ENCODE assay signal across 8 mouse cellular contexts in the genomic region with DNA sequence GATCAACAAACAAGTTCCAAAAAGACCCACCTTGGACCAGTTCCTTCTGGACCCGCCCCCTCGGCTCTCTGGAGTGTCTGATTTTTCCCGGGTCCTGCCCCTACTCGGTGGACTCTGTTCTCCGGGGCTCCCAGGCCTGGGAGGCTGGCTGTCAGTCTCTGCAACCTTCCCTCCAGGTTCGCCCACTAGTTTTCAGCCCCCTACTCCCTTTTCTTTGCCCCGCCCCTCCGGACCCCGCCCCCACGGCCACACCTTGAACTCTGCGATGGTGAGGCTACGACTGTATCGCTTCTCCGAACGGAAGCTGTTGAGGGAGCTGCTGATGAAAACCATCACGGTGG. TPM values are rescaled to one million over a fixed set of nuclear protein-coding genes. Genes with fewer than 3 reads are reported as not detected.
A peak's percentile ranks its signal among the peaks of the same experiment; 100 is the strongest.
DNase-seq lines count a peak whose midpoint lies in the region; ATAC-seq lines count a peak whose summit lies in the region.

No protein-coding gene starts in this region.

- DNase-seq in heart, postnatal 10 days = no peak
- peak; percentile 28 for DNase-seq in NIH3T3 (ENCODE audit: low read depth)
- DNase-seq in left cerebral cortex, adult 8-10 months (ENCODE audit: low spot score in 2 of 2) = no peak
- DNase-seq in frontal cortex, postnatal 25 days (ENCODE audit: low spot score in 2 of 2) = no peak

- peaks cover 13% of the 10 kb centered on the region for H3K36me3 ChIP-seq in heart, embryonic 16.5 days (ENCODE audit: control insufficient read depth, insufficient read depth)
- peaks cover 37% of the 10 kb centered on the region for H3K36me3 ChIP-seq in hindbrain, embryonic 12.5 days
- peaks cover 59% of the 10 kb centered on the region for H3K36me3 ChIP-seq in midbrain, embryonic 13.5 days

- H3K4me1 ChIP-seq in heart, embryonic 16.5 days (ENCODE audit: control insufficient read depth, insufficient read depth, low read length) = peaks cover 10% of the 10 kb centered on the region
- peaks cover 19% of the 10 kb centered on the region for H3K4me1 ChIP-seq in hindbrain, embryonic 12.5 days
- H3K4me1 ChIP-seq in midbrain, embryonic 13.5 days (replicated peaks) = peaks cover 27% of the 10 kb centered on the region

- under 1% methylated on average over 16 of the region's 16 CpGs for WGBS in heart, embryonic 16.5 days
- 0% methylated on average over 16 of the region's 16 CpGs for whole genome bisulfite sequencing in hindbrain, embryonic 12.5 days
- 0% methylated on average over 16 of the region's 16 CpGs for WGBS in midbrain, embryonic 13.5 days

- no peak for ATAC-seq in heart, embryonic 16.5 days (replicated peaks; ENCODE audit: extremely low read depth, insufficient read depth, low FRiP score)
- ATAC-seq in hindbrain, embryonic 12.5 days (ENCODE audit: low FRiP score) = no peak
- peak; percentile 49 for ATAC-seq in midbrain, embryonic 13.5 days
- ATAC-seq in frontal cortex, adult (ENCODE audit: low TSS enrichment) = no peak

- intact Hi-C loops in heart, postnatal 10 days (cut with DNase I) = no loop called here

- peak overlapping the region; percentile 63 for H3K9ac ChIP-seq in heart, embryonic 16.5 days (ENCODE audit: low read length)
- peak overlapping the region; percentile 68 for H3K9ac ChIP-seq in hindbrain, embryonic 12.5 days
- H3K9ac ChIP-seq in midbrain, embryonic 13.5 days (replicated peaks) = peak overlapping the region; percentile 73

- peak overlapping the region; percentile 75 for H3K4me3 ChIP-seq in heart, embryonic 16.5 days (ENCODE audit: low read length)
- peak overlapping the region; percentile 70 for H3K4me3 ChIP-seq in hindbrain, embryonic 12.5 days
- H3K4me3 ChIP-seq in midbrain, embryonic 13.5 days (replicated peaks) = peak overlapping the region; percentile 70

- no peak overlapping the region for H3K27ac ChIP-seq in heart, embryonic 16.5 days (ENCODE audit: low read length)
- peak overlapping the region; percentile 96 for H3K27ac ChIP-seq in hindbrain, embryonic 12.5 days
- peak overlapping the region; percentile 96 for H3K27ac ChIP-seq in midbrain, embryonic 13.5 days

- no peaks in the 10 kb centered on the region for H3K27me3 ChIP-seq in heart, embryonic 16.5 days (ENCODE audit: control insufficient read depth, insufficient read depth, low read length)
- no peaks in the 10 kb centered on the region for H3K27me3 ChIP-seq in hindbrain, embryonic 12.5 days
- H3K27me3 ChIP-seq in midbrain, embryonic 13.5 days = no peaks in the 10 kb centered on the region

- peak overlapping the region; percentile 82 for H3K4me2 ChIP-seq in heart, embryonic 16.5 days (ENCODE audit: low read depth, low read length)
- peak overlapping the region; percentile 81 for H3K4me2 ChIP-seq in hindbrain, embryonic 12.5 days (replicated peaks)
- H3K4me2 ChIP-seq in midbrain, embryonic 13.5 days (replicated peaks) = peak overlapping the region; percentile 77

- no peaks in the 10 kb centered on the region for H3K9me3 ChIP-seq in heart, embryonic 16.5 days (replicated peaks; ENCODE audit: control insufficient read depth, low read length)
- no peaks in the 10 kb centered on the region for H3K9me3 ChIP-seq in hindbrain, embryonic 12.5 days (replicated peaks)
- H3K9me3 ChIP-seq in midbrain, embryonic 13.5 days = no peaks in the 10 kb centered on the region

RNA-seq across cellular contexts. Expression of gene Polr2i, which starts 0.5 kb away (rescaled TPM):
- polyA plus RNA-seq in heart, embryonic 16.5 days (2015; fragmentation: Nextera tagmentation; extraction: Ambion mirVana) = 112 TPM in 2 replicates
- total RNA-seq in heart, postnatal 10 days (2021) = 10 to 100 TPM; 55.5 to 60.7 TPM
- polyA plus RNA-seq in hindbrain, embryonic 12.5 days (2016; fragmentation: Nextera tagmentation; extraction: Ambion mirVana) = 135 and 149 TPM in 2 replicates
- polyA plus RNA-seq in midbrain, embryonic 13.5 days (2015; fragmentation: Nextera tagmentation; extraction: Ambion mirVana) = 181 and 186 TPM in 2 replicates
- 10 to 100 TPM; 56.6 to 66.4 (median 60.7) TPM for total RNA-seq in left cerebral cortex, adult 8-10 months (2022)

RNA-seq across cellular contexts. Expression of gene Tbcb, which starts 0.8 kb away (rescaled TPM):
- polyA plus RNA-seq in heart, embryonic 16.5 days (2015; fragmentation: Nextera tagmentation; extraction: Ambion mirVana) = 134 and 154 TPM in 2 replicates
- 10 to 100 TPM; 68.5 to 76.1 TPM for total RNA-seq in heart, postnatal 10 days (2021)
- polyA plus RNA-seq in hindbrain, embryonic 12.5 days (2016; fragmentation: Nextera tagmentation; extraction: Ambion mirVana) = 272 and 275 TPM in 2 replicates
- polyA plus RNA-seq in midbrain, embryonic 13.5 days (2015; fragmentation: Nextera tagmentation; extraction: Ambion mirVana) = 359 and 362 TPM in 2 replicates
- total RNA-seq in left cerebral cortex, adult 8-10 months (2022) = 100 to 1,000 TPM; 119 to 124 (median 122) TPM

RNA-seq across cellular contexts. Expression of gene Ovol3, which starts 4.2 kb away (rescaled TPM):
- polyA plus RNA-seq in heart, embryonic 16.5 days (2015; fragmentation: Nextera tagmentation; extraction: Ambion mirVana) = 0.20 TPM in 1 of 2 replicates, not detected in the other
- not detected for total RNA-seq in heart, postnatal 10 days (2021)
- polyA plus RNA-seq in hindbrain, embryonic 12.5 days (2016; fragmentation: Nextera tagmentation; extraction: Ambion mirVana) = not detected in 2 replicates
- not detected in 2 replicates for polyA plus RNA-seq in midbrain, embryonic 13.5 days (2015; fragmentation: Nextera tagmentation; extraction: Ambion mirVana)
- total RNA-seq in left cerebral cortex, adult 8-10 months (2022) = not detected

RNA-seq across cellular contexts. Expression of gene Capns1, which starts 32.7 kb away (rescaled TPM):
- polyA plus RNA-seq in heart, embryonic 16.5 days (2015; fragmentation: Nextera tagmentation; extraction: Ambion mirVana) = 85.4 and 87.7 TPM in 2 replicates
- total RNA-seq in heart, postnatal 10 days (2021) = 100 to 1,000 TPM; 303 to 326 TPM
- 78.0 and 80.0 TPM in 2 replicates for polyA plus RNA-seq in hindbrain, embryonic 12.5 days (2016; fragmentation: Nextera tagmentation; extraction: Ambion mirVana)
- polyA plus RNA-seq in midbrain, embryonic 13.5 days (2015; fragmentation: Nextera tagmentation; extraction: Ambion mirVana) = 57.2 and 64.1 TPM in 2 replicates
- 100 to 1,000 TPM; 173 to 205 (median 180) TPM for total RNA-seq in left cerebral cortex, adult 8-10 months (2022)

RNA-seq across cellular contexts. Expression of gene Cox7a1, which starts 47.4 kb away (rescaled TPM):
- polyA plus RNA-seq in heart, embryonic 16.5 days (2015; fragmentation: Nextera tagmentation; extraction: Ambion mirVana) = 506 and 580 TPM in 2 replicates
- total RNA-seq in heart, postnatal 10 days (2021) = 1,000 to 10,000 TPM; 1,192 to 1,277 TPM
- polyA plus RNA-seq in hindbrain, embryonic 12.5 days (2016; fragmentation: Nextera tagmentation; extraction: Ambion mirVana) = 3.5 and 3.6 TPM in 2 replicates
- 3.0 and 4.4 TPM in 2 replicates for polyA plus RNA-seq in midbrain, embryonic 13.5 days (2015; fragmentation: Nextera tagmentation; extraction: Ambion mirVana)
- 1 to 10 TPM; 3.7 to 9.1 (median 5.7) TPM for total RNA-seq in left cerebral cortex, adult 8-10 months (2022)
